Mouse (Mus musculus): ENCODE measurements around the gene Rhod. TPM values are rescaled to one million over a fixed set of nuclear protein-coding genes. Genes with fewer than 3 reads are reported as not detected.

Gene Rhod
- total and polyA plus RNA-seq, 3 experiments: 5.3 to 8.5 (median 5.5) TPM

GRCm38 (mm10) chr19:4446661-4447420, 7.6 kb upstream of the Rhod start:
- H3K27ac ChIP-seq: no peak overlapping the region
- H3K36me3 ChIP-seq (ENCODE audit: control insufficient read depth, insufficient read depth, low read length): no peaks in the 10 kb centered on the region
- H3K4me3 ChIP-seq: no peak overlapping the region
- intact Hi-C loops (cut with DNase I): no loop called here
- no peaks in the 10 kb centered on the region for H3K27me3 ChIP-seq (ENCODE audit: control insufficient read depth, insufficient read depth, low read length)
- TF ChIP-seq POLR2A (IDR thresholded peaks at IDR 0.05; ENCODE audit: insufficient read depth, low read depth, low read length) (no peak), CTCF (IDR thresholded peaks at IDR 0.05) (no peak), EP300 (IDR thresholded peaks at IDR 0.05; ENCODE audit: insufficient read depth, low read depth, low read length) (no peak)
- no peaks in the 10 kb centered on the region for H3K79me2 ChIP-seq (replicated peaks; ENCODE audit: control insufficient read depth, insufficient read depth, low read length)
- no peak overlapping the region for H3K9ac ChIP-seq (ENCODE audit: low read depth, low read length)
- no peak for DNase-seq
- 87% methylated on average over 8 of the region's 8 CpGs for WGBS
- H3K4me1 ChIP-seq (ENCODE audit: control insufficient read depth, insufficient read depth, low read length): no peaks in the 10 kb centered on the region

GRCm38 (mm10) chr19:4442408-4442807, 3.2 kb upstream of the Rhod start:
- TF ChIP-seq POLR2A (IDR thresholded peaks at IDR 0.05; ENCODE audit: insufficient read depth, low read depth, low read length) (no peak), CTCF (IDR thresholded peaks at IDR 0.05) (peak; percentile 96), EP300 (IDR thresholded peaks at IDR 0.05; ENCODE audit: insufficient read depth, low read depth, low read length) (peak; percentile 17; the same call in 1 of the 2 replicates)
- intact Hi-C loops (cut with DNase I): loop anchor here (5.0 kb wide), 1 partner anchor 105 kb away; no protein-coding TSS in a partner anchor

GRCm38 (mm10) chr19:4441621-4442161, 2.5 kb upstream of the Rhod start:
- H3K4me1 ChIP-seq (ENCODE audit: control insufficient read depth, insufficient read depth, low read length): peaks cover 4% of the 10 kb centered on the region
- no peak for TF ChIP-seq EP300 (IDR thresholded peaks at IDR 0.05; ENCODE audit: insufficient read depth, low read depth, low read length)
- no peak for TF ChIP-seq POLR2A (IDR thresholded peaks at IDR 0.05; ENCODE audit: insufficient read depth, low read depth, low read length)
- TF ChIP-seq CTCF (IDR thresholded peaks at IDR 0.05): no peak
- H3K36me3 ChIP-seq (ENCODE audit: control insufficient read depth, insufficient read depth, low read length): no peaks in the 10 kb centered on the region
- H3K27ac ChIP-seq: peak overlapping the region; percentile 27; the same call in 1 of the 2 replicates
- peak; percentile 42 to 53 for DNase-seq
- H3K79me2 ChIP-seq (replicated peaks; ENCODE audit: control insufficient read depth, insufficient read depth, low read length): no peaks in the 10 kb centered on the region
- H3K27me3 ChIP-seq (ENCODE audit: control insufficient read depth, insufficient read depth, low read length): no peaks in the 10 kb centered on the region
- no peak overlapping the region for H3K9ac ChIP-seq (ENCODE audit: low read depth, low read length)
- H3K4me3 ChIP-seq: no peak overlapping the region
- intact Hi-C loops (cut with DNase I): loop anchor here (5.0 kb wide), 1 partner anchor 104 kb away; no protein-coding TSS in a partner anchor
- 21% methylated on average over 10 of the region's 10 CpGs for WGBS

More at GRCm38 (mm10) chr19:4442408-4442807, 3.2 kb upstream of the Rhod start:
- no peak overlapping the region for H3K4me3 ChIP-seq
- H3K79me2 ChIP-seq (replicated peaks; ENCODE audit: control insufficient read depth, insufficient read depth, low read length): no peaks in the 10 kb centered on the region
- 7% methylated on average over 3 of the region's 3 CpGs for WGBS
- no peak overlapping the region for H3K9ac ChIP-seq (ENCODE audit: low read depth, low read length)
- H3K27me3 ChIP-seq (ENCODE audit: control insufficient read depth, insufficient read depth, low read length): no peaks in the 10 kb centered on the region
- DNase-seq: peak; percentile 63 to 85
- no peak overlapping the region; the same call in 1 of the 2 replicates for H3K27ac ChIP-seq
- no peaks in the 10 kb centered on the region for H3K36me3 ChIP-seq (ENCODE audit: control insufficient read depth, insufficient read depth, low read length)
- H3K4me1 ChIP-seq (ENCODE audit: control insufficient read depth, insufficient read depth, low read length): peaks cover 4% of the 10 kb centered on the region

- H3K79me2 ChIP-seq (replicated peaks; ENCODE audit: control insufficient read depth, insufficient read depth, low read length): no peaks in the 10 kb centered on the region
- no peaks in the 10 kb centered on the region for H3K36me3 ChIP-seq (ENCODE audit: control insufficient read depth, insufficient read depth, low read length)
- intact Hi-C loops (cut with DNase I): loop anchor here (5.0 kb wide), 1 partner anchor 104 kb away; no protein-coding TSS in a partner anchor
- TF ChIP-seq CTCF (IDR thresholded peaks at IDR 0.05) (peak; percentile 81), POLR2A (IDR thresholded peaks at IDR 0.05; ENCODE audit: insufficient read depth, low read depth, low read length) (no peak)
- H3K9ac ChIP-seq (ENCODE audit: low read depth, low read length): no peak overlapping the region
- peak; percentile 21 to 52 for DNase-seq
- H3K4me1 ChIP-seq (ENCODE audit: control insufficient read depth, insufficient read depth, low read length): peaks cover 4% of the 10 kb centered on the region
- H3K4me3 ChIP-seq: no peak overlapping the region
- peak overlapping the region; percentile 16; the same call in 1 of the 2 replicates for H3K27ac ChIP-seq
- H3K27me3 ChIP-seq (ENCODE audit: control insufficient read depth, insufficient read depth, low read length): no peaks in the 10 kb centered on the region
- 30% methylated on average over 6 of the region's 6 CpGs for WGBS
These were observed 1.9 kb upstream of the Rhod start for GRCm38 (mm10) chr19:4441090-4441591.

- peaks cover 4% of the 10 kb centered on the region for H3K4me1 ChIP-seq (ENCODE audit: control insufficient read depth, insufficient read depth, low read length)
- TF ChIP-seq EP300 (IDR thresholded peaks at IDR 0.05; ENCODE audit: insufficient read depth, low read depth, low read length) (no peak), POLR2A (IDR thresholded peaks at IDR 0.05; ENCODE audit: insufficient read depth, low read depth, low read length) (no peak), CTCF (IDR thresholded peaks at IDR 0.05) (no peak)
- no peaks in the 10 kb centered on the region for H3K79me2 ChIP-seq (replicated peaks; ENCODE audit: control insufficient read depth, insufficient read depth, low read length)
- peak; percentile 30 to 36 for DNase-seq
- 9% methylated on average over 8 of the region's 8 CpGs for WGBS
- H3K27me3 ChIP-seq (ENCODE audit: control insufficient read depth, insufficient read depth, low read length): no peaks in the 10 kb centered on the region
- H3K27ac ChIP-seq: no peak overlapping the region
- no peak overlapping the region for H3K4me3 ChIP-seq
- intact Hi-C loops (cut with DNase I): loop anchor here (5.0 kb wide), 1 partner anchor 103 kb away; no protein-coding TSS in a partner anchor
- H3K9ac ChIP-seq (ENCODE audit: low read depth, low read length): no peak overlapping the region
- H3K36me3 ChIP-seq (ENCODE audit: control insufficient read depth, insufficient read depth, low read length): no peaks in the 10 kb centered on the region
These were observed 990 bp upstream of the Rhod start for GRCm38 (mm10) chr19:4440222-4440621.
